Mouse (Mus musculus): ENCODE measurements around the gene Cstf3.

GRCm38 (mm10) chr2:104590068-104590828 is at the start of gene Cstf3:
- TF ChIP-seq CTCF (conservative IDR thresholded peaks at IDR 0.05; ENCODE audit: insufficient read depth, insufficient read length, low read depth, low read length): 0 out of 2 replicates have a peak, but pooled peaks have one; percentile 8
- TF ChIP-seq POLR2A (IDR thresholded peaks at IDR 0.05; ENCODE audit: low read depth, low read length): no peak
